Mouse (Mus musculus) MEL (cell line): ENCODE results near the gene 2200002J24Rik.

ENCODE experiments used
- MAX ChIP-seq: IDR thresholded peaks from 2 replicates; pipeline ENCODE4 v1.6.1; 2011; ENCODE audit warnings: low read length, improper control_type of control experiment
- MXI1 ChIP-seq: IDR thresholded peaks from 2 replicates; pipeline ENCODE4 v1.6.1; 2011; ENCODE audit warnings: mild to moderate bottlenecking, low read depth, low read length, improper control_type of control experiment
- POLR2A ChIP-seq, 2 experiments: IDR thresholded peaks; 2 replicates each; pipeline ENCODE4 v1.6.1; 2011 to 2012; ENCODE audit warnings: low read length in 2 of 2, mild to moderate bottlenecking in 2 of 2, control low read depth in 1 of 2, improper control_type of control experiment in 1 of 2, low read depth in 1 of 2, moderate library complexity in 1 of 2; ENCODE audit not compliant: control insufficient read depth in 1 of 2, insufficient read depth in 1 of 2, poor library complexity in 1 of 2
- POLR2AphosphoS2 ChIP-seq: IDR thresholded peaks from 2 replicates; pipeline ENCODE4 v1.6.1; 2011; ENCODE audit warnings: low read length, improper control_type of control experiment
- RAD21 ChIP-seq: IDR thresholded peaks from 2 replicates; pipeline ENCODE4 v1.6.1; 2011; ENCODE audit warnings: mild to moderate bottlenecking, low read depth, low read length, improper control_type of control experiment
- USF2 ChIP-seq, 2 experiments: IDR thresholded peaks; 2 replicates each; pipeline ENCODE4 v1.6.1; 2011 to 2012; ENCODE audit warnings: improper control_type of control experiment in 2 of 2, low read length in 2 of 2, borderline replicate concordance in 1 of 2, inconsistent platforms in 1 of 2, low read depth in 1 of 2, mild to moderate bottlenecking in 1 of 2; ENCODE audit not compliant: insufficient read depth in 1 of 2
- ZC3H11A ChIP-seq: IDR thresholded peaks from 2 replicates; pipeline ENCODE4 v1.6.1; 2012; ENCODE audit warnings: low read depth, mild to moderate bottlenecking, inconsistent platforms, low read length, improper control_type of control experiment
- ZNF384 ChIP-seq: IDR thresholded peaks from 2 replicates; pipeline ENCODE4 v1.6.1; 2012; ENCODE audit warnings: low read depth, mild to moderate bottlenecking, inconsistent platforms, low read length, improper control_type of control experiment

GRCm38 (mm10) chr7:30683425-30683824 lies 15.3 kb upstream of the 2200002J24Rik start:
- TF ChIP-seq USF2 (IDR thresholded peaks at IDR 0.05; ENCODE audit: borderline replicate concordance in 1 of 2, insufficient read depth in 1 of 2, low read depth in 1 of 2, low read length in 2 of 2) (no peak), POLR2A (IDR thresholded peaks at IDR 0.05; ENCODE audit: control insufficient read depth in 1 of 2, insufficient read depth in 1 of 2, low read depth in 1 of 2, low read length in 2 of 2, poor library complexity in 1 of 2) (no peak), MXI1 (no peak), ZNF384 (no peak), MAX (no peak), POLR2AphosphoS2 (no peak), RAD21 (no peak), ZC3H11A (no peak)
